Mouse (Mus musculus): Measurements from ENCODE around the gene Mertk. TPM values are rescaled to one million over a fixed set of nuclear protein-coding genes. Genes with fewer than 3 reads are reported as not detected.

The Mertk gene
- polyA plus RNA-seq, 1 experiment from 2014 or later = 0.73 TPM

DNA sequence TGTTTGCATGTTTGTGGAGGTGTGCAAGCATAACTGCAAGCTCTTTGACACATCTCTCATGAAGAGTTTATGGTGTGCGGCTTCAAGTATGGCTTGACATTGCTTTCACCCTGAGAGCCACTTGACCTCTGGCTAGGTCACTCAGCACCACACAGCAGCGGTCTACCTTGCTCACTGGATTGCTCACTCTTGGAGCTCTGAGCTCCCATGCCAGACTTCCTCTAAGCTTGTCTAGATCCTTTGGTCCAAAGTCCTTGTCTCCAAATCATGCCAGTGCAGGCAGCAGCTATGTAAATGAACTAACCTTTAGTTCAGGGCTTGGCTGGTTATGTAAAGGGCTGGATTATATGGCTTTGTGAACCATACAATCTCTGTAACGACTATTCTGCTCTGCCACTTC, 2.3 kb upstream of the Mertk start:
- no peak for ATAC-seq
- peaks cover 3% of the 10 kb centered on the region; the same call in 1 of the 2 replicates for H3K27me3 ChIP-seq (replicated peaks; ENCODE audit: control insufficient read depth, insufficient read depth, low read length)
- WGBS = 80% methylated on average over 3 of the region's 3 CpGs
- H3K4me1 ChIP-seq (replicated peaks; ENCODE audit: control insufficient read depth, insufficient read depth, low read length) = peaks cover 13% of the 10 kb centered on the region
- H3K9me3 ChIP-seq (ENCODE audit: control insufficient read depth, low read length) = no peaks in the 10 kb centered on the region
- no peak overlapping the region for H3K9ac ChIP-seq (replicated peaks; ENCODE audit: low read depth, low read length)
- no peaks in the 10 kb centered on the region for H3K36me3 ChIP-seq (ENCODE audit: control insufficient read depth, insufficient read depth)
- no peak overlapping the region for H3K4me2 ChIP-seq (ENCODE audit: low read length)
- no peak overlapping the region for H3K4me3 ChIP-seq (replicated peaks; ENCODE audit: low read length)
- no peak overlapping the region for H3K27ac ChIP-seq (ENCODE audit: low read length)

DNA sequence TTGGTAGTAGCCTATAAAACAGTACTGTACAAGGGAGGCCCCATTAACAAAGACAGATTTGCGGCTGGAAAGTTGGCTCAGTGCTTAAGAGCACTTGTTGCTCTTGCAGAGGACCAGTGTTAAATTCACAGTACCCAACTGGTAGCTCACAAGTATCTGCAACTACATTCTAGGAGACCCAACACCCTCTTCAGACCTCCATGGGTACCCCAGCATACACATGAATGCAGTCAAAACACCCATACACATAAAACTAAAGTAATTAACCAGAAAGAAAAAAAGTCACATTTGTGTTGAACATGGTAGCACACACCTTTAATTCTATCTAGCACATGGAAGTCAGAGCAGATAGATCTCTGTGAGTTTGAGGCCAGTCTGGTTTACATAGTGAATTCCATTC, 1.7 kb upstream of the Mertk start:
- H3K27ac ChIP-seq (ENCODE audit: low read length) = no peak overlapping the region
- H3K4me1 ChIP-seq (replicated peaks; ENCODE audit: control insufficient read depth, insufficient read depth, low read length) = peaks cover 13% of the 10 kb centered on the region
- H3K4me2 ChIP-seq (ENCODE audit: low read length) = no peak overlapping the region
- H3K27me3 ChIP-seq (replicated peaks; ENCODE audit: control insufficient read depth, insufficient read depth, low read length) = peaks cover 3% of the 10 kb centered on the region; the same call in 1 of the 2 replicates
- no peak for ATAC-seq
- H3K4me3 ChIP-seq (replicated peaks; ENCODE audit: low read length) = no peak overlapping the region
- 91% methylated on average over 1 of the region's 1 CpGs for WGBS
- no peaks in the 10 kb centered on the region for H3K36me3 ChIP-seq (ENCODE audit: control insufficient read depth, insufficient read depth)
- no peak overlapping the region for H3K9ac ChIP-seq (replicated peaks; ENCODE audit: low read depth, low read length)
- no peaks in the 10 kb centered on the region for H3K9me3 ChIP-seq (ENCODE audit: control insufficient read depth, low read length)

DNA sequence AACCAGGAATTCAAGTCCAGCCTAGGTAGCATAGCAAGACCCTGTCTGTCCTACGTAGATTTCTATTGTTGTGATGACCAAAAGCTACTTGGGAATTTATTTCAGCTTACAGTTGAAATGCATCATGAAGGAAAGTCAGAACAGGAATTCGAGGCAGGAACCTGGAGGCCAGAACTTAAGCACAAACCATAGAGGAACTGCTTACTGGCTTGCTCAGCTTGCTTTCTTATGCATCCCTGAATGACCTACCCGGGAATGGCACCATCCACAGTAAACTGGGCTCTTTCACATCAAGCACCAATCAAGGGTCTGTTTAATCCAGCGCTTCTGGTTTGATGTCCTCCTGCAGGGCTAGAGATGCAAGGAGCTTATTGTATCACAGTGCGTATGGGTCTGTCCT, 1.2 kb upstream of the Mertk start:
- no peak for ATAC-seq
- Histone ChIP-seq H3K9ac (replicated peaks; ENCODE audit: low read depth, low read length) (no peak overlapping the region), H3K27ac (ENCODE audit: low read length) (no peak overlapping the region), H3K9me3 (ENCODE audit: control insufficient read depth, low read length) (no peaks in the 10 kb centered on the region), H3K4me1 (replicated peaks; ENCODE audit: control insufficient read depth, insufficient read depth, low read length) (peaks cover 13% of the 10 kb centered on the region), H3K4me2 (ENCODE audit: low read length) (no peak overlapping the region), H3K36me3 (ENCODE audit: control insufficient read depth, insufficient read depth) (no peaks in the 10 kb centered on the region), H3K4me3 (replicated peaks; ENCODE audit: low read length) (no peak overlapping the region), H3K27me3 (replicated peaks; ENCODE audit: control insufficient read depth, insufficient read depth, low read length) (peaks cover 3% of the 10 kb centered on the region; the same call in 1 of the 2 replicates)
- 52% methylated on average over 5 of the region's 5 CpGs for WGBS

DNA sequence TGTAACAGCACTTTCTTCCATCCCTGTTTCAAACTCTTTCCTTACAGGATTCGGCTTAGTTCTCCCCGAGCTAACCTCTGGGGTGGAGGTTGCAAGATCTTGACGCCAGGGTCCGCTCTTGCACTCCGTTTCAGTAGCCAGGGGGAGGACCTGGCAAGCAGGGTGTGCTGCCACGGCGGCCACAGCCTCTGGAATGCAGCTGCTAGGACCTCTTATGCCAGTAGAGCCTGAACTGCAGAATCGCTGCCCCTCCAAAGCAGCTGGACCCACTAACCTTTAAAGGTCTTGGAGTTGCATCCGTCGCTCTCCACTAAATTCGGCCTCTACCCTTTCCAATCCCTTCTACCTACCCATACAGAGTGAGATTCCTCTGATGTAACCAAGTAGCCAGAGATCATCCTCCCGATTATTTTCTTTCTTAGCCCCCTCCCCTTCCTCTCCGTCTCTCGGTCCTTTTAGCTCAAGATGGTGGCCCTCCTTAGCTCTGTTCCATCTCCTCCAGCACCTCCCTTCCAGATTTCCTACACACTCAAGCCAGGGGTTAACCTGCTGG, 540 bp upstream of the Mertk start:
- H3K27me3 ChIP-seq (replicated peaks; ENCODE audit: control insufficient read depth, insufficient read depth, low read length) = peaks cover 3% of the 10 kb centered on the region; the same call in 1 of the 2 replicates
- WGBS = 0% methylated on average over 14 of the region's 14 CpGs
- peak overlapping the region; percentile 49 for H3K4me3 ChIP-seq (replicated peaks; ENCODE audit: low read length)
- H3K4me2 ChIP-seq (ENCODE audit: low read length) = peak overlapping the region; percentile 85
- ATAC-seq = peak; percentile 89
- H3K9me3 ChIP-seq (ENCODE audit: control insufficient read depth, low read length) = no peaks in the 10 kb centered on the region
- no peak overlapping the region for H3K27ac ChIP-seq (ENCODE audit: low read length)
- H3K36me3 ChIP-seq (ENCODE audit: control insufficient read depth, insufficient read depth) = no peaks in the 10 kb centered on the region
- peaks cover 13% of the 10 kb centered on the region for H3K4me1 ChIP-seq (replicated peaks; ENCODE audit: control insufficient read depth, insufficient read depth, low read length)
- H3K9ac ChIP-seq (replicated peaks; ENCODE audit: low read depth, low read length) = peak overlapping the region; percentile 33

DNA sequence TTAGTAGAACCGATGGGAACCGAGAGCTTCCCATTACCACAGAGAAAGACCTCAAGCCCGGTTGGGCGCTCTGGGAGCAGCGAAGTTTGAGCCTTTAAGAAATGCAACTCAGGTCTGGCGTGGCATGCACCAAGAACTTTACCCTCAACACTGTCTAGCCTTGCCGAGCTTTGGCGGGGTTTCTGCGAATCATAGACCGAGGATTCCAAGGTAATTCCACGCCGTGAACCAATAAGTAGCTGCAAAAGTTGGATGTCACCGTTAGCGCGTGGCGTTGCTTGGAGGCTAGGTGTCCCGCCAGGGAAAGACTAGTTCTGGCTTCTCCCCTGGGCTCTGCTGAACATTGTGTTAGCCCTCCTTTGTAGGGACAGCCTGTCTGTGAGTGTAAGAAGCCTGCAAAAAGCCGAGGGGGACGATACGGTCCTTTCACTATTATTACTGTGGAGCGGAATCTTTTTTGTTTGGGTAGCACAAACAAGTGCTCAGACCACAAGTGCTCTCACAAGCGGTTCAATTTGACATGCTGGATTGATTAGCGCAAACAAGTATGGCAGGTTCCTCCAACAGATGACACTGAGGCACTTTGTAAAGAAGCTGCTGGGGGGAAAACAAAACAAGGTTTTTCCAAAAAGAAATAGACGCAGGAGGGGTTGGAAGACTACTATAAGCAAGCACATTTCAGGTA, 587 bp downstream of the Mertk start:
- under 1% methylated on average over 24 of the region's 24 CpGs for WGBS
- Histone ChIP-seq H3K36me3 (ENCODE audit: control insufficient read depth, insufficient read depth) (no peaks in the 10 kb centered on the region), H3K4me2 (ENCODE audit: low read length) (peak overlapping the region; percentile 85), H3K4me1 (replicated peaks; ENCODE audit: control insufficient read depth, insufficient read depth, low read length) (peaks cover 13% of the 10 kb centered on the region), H3K9ac (replicated peaks; ENCODE audit: low read depth, low read length) (peak overlapping the region; percentile 33; the same call in 1 of the 2 replicates), H3K4me3 (replicated peaks; ENCODE audit: low read length) (peak overlapping the region; percentile 49), H3K27ac (ENCODE audit: low read length) (no peak overlapping the region), H3K9me3 (ENCODE audit: control insufficient read depth, low read length) (no peaks in the 10 kb centered on the region), H3K27me3 (replicated peaks; ENCODE audit: control insufficient read depth, insufficient read depth, low read length) (peaks cover 3% of the 10 kb centered on the region; the same call in 1 of the 2 replicates)
- ATAC-seq = 0 out of 2 replicates have a peak, but pooled peaks have one; percentile 19

DNA sequence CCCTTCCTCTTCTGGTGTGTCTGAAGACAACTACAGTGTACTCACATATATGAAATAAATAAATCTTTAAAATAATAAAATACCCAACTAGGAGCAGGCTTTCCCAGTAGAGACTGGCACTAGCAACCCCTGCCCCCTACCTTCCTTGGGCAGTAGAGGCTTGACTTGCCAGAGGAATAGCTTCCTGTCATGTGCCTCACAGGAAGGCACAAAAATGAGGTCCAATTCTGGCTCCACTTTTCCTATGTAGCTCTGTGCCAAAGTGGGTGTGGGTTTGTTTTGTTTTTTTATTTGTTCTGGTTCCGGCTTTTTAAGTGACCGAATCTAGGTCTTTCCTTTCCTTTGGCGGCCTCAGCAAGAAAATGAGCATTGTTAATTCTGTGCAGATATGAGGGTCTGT, 5.7 kb downstream of the Mertk start:
- Histone ChIP-seq H3K4me3 (replicated peaks; ENCODE audit: low read length) (no peak overlapping the region), H3K27ac (ENCODE audit: low read length) (no peak overlapping the region), H3K4me2 (ENCODE audit: low read length) (no peak overlapping the region), H3K9ac (replicated peaks; ENCODE audit: low read depth, low read length) (no peak overlapping the region), H3K36me3 (ENCODE audit: control insufficient read depth, insufficient read depth) (no peaks in the 10 kb centered on the region), H3K9me3 (ENCODE audit: control insufficient read depth, low read length) (no peaks in the 10 kb centered on the region), H3K27me3 (replicated peaks; ENCODE audit: control insufficient read depth, insufficient read depth, low read length) (no peaks in the 10 kb centered on the region), H3K4me1 (replicated peaks; ENCODE audit: control insufficient read depth, insufficient read depth, low read length) (no peaks in the 10 kb centered on the region)
- WGBS = 85% methylated on average over 3 of the region's 3 CpGs
- no peak for ATAC-seq

DNA sequence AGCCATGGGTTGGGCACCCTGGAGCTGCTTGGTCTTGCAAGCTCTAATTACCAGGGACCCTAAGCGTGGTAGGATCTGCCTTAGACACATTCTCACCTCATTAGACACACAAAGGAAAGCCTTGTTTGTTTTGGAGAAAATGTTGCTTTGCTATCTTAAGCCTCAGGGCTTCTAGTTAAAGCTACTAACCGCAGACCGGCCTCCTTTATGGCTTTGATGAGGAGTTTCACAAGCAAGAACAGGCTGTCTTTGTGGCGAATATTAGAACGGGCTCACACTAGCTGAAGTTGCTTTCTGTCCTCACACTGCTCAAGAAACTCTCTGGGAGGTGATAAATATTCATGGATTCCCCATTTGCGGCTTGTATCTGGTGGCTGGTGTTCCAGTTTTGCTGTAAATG, 10.5 kb downstream of the Mertk start:
- H3K9ac ChIP-seq (replicated peaks; ENCODE audit: low read depth, low read length) = no peak overlapping the region
- no peak overlapping the region for H3K4me3 ChIP-seq (replicated peaks; ENCODE audit: low read length)
- H3K36me3 ChIP-seq (ENCODE audit: control insufficient read depth, insufficient read depth) = no peaks in the 10 kb centered on the region
- H3K9me3 ChIP-seq (ENCODE audit: control insufficient read depth, low read length) = no peaks in the 10 kb centered on the region
- no peaks in the 10 kb centered on the region for H3K27me3 ChIP-seq (replicated peaks; ENCODE audit: control insufficient read depth, insufficient read depth, low read length)
- no peak overlapping the region for H3K4me2 ChIP-seq (ENCODE audit: low read length)
- peaks cover 7% of the 10 kb centered on the region; the same call in 1 of the 2 replicates for H3K4me1 ChIP-seq (replicated peaks; ENCODE audit: control insufficient read depth, insufficient read depth, low read length)
- peak; percentile 43; the same call in 1 of the 2 replicates for ATAC-seq
- H3K27ac ChIP-seq (ENCODE audit: low read length) = no peak overlapping the region
- WGBS = 6% methylated on average over 6 of the region's 6 CpGs

DNA sequence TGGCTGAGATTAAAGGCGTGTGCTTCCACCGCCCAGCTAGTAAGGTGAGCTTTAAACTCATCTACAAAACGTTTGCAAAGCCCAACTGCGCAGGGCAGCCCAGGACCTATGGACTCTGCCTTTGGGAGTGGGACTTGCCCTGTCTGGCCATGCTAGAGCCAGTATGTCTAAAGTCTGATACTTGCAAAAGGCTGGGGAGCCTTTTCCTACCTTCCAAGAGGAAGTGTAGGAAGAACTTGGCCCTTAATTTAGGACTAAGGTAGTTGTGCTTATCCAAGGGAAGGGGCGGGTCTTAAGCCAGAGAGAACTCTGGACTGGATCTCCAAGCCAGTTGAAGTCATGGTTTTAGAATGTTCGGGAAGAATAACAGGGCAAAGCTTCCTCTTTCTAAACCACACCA, 11.9 kb downstream of the Mertk start:
- no peaks in the 10 kb centered on the region for H3K27me3 ChIP-seq (replicated peaks; ENCODE audit: control insufficient read depth, insufficient read depth, low read length)
- H3K9me3 ChIP-seq (ENCODE audit: control insufficient read depth, low read length) = no peaks in the 10 kb centered on the region
- no peak overlapping the region for H3K9ac ChIP-seq (replicated peaks; ENCODE audit: low read depth, low read length)
- H3K4me1 ChIP-seq (replicated peaks; ENCODE audit: control insufficient read depth, insufficient read depth, low read length) = peaks cover 7% of the 10 kb centered on the region; the same call in 1 of the 2 replicates
- no peak for ATAC-seq
- H3K4me3 ChIP-seq (replicated peaks; ENCODE audit: low read length) = no peak overlapping the region
- no peak overlapping the region for H3K27ac ChIP-seq (ENCODE audit: low read length)
- H3K4me2 ChIP-seq (ENCODE audit: low read length) = no peak overlapping the region
- no peaks in the 10 kb centered on the region for H3K36me3 ChIP-seq (ENCODE audit: control insufficient read depth, insufficient read depth)
- WGBS = 83% methylated on average over 6 of the region's 6 CpGs

DNA sequence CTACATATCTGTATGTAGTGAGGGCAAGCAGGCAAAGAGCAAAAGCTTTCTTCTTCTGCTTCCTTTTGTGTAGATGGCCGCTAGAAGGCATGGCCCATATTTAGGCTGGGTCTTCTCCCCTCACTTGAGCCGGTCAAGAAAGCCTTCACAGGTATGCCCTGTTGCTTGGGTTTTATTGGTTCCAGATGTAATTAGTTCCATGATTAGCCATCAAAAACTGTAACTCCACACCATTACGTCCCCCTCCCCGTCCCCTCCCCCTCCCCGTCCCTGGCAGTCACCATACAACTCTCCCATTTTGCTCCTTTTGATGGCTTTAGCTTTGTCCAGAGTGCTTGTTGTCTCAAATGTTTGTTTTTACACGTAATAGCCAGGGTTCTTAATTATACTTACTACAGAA, 14.2 kb downstream of the Mertk start:
- H3K9ac ChIP-seq (replicated peaks; ENCODE audit: low read depth, low read length) = no peak overlapping the region
- no peaks in the 10 kb centered on the region for H3K9me3 ChIP-seq (ENCODE audit: control insufficient read depth, low read length)
- no peak overlapping the region for H3K4me3 ChIP-seq (replicated peaks; ENCODE audit: low read length)
- H3K4me2 ChIP-seq (ENCODE audit: low read length) = no peak overlapping the region
- H3K27ac ChIP-seq (ENCODE audit: low read length) = no peak overlapping the region
- no peak for ATAC-seq
- WGBS = 58% methylated on average over 6 of the region's 6 CpGs
- peaks cover 7% of the 10 kb centered on the region; the same call in 1 of the 2 replicates for H3K4me1 ChIP-seq (replicated peaks; ENCODE audit: control insufficient read depth, insufficient read depth, low read length)
- H3K27me3 ChIP-seq (replicated peaks; ENCODE audit: control insufficient read depth, insufficient read depth, low read length) = no peaks in the 10 kb centered on the region
- H3K36me3 ChIP-seq (ENCODE audit: control insufficient read depth, insufficient read depth) = no peaks in the 10 kb centered on the region

All from forebrain, embryonic 16.5 days (tissue).